Mouse (Mus musculus) forebrain, embryonic 14.5 days (tissue): ENCODE measurements around the gene Misp. TPM values are rescaled to one million over a fixed set of nuclear protein-coding genes. Genes with fewer than 3 reads are reported as not detected.

Experiments used
- ATAC-seq: fragments of 200-750 bp; cut with Nextera tagmentation; 2 replicates; pipeline ENCODE4 v1.8.0; 2017; ENCODE audit warnings: mild to moderate bottlenecking, moderate library complexity
- DNase-seq: peaks from one replicate; pipeline ENCODE4 v3.0.0-alpha.2; 2015; ENCODE audit warnings: low spot score
- H3K27ac ChIP-seq: fragments of 300-500 bp; sonication (generic); 2 replicates; pipeline ENCODE4 v1.5.1; 2014; ENCODE audit warnings: low read depth, mild to moderate bottlenecking, control low read depth, low read length, moderate library complexity
- H3K27me3 ChIP-seq: fragments of 300-500 bp; sonication (generic); replicated peaks from 2 replicates; pipeline ENCODE4 v1.6.1; 2014; ENCODE audit warnings: low read length, control low read depth, mixed read lengths; ENCODE audit not compliant: control insufficient read depth, insufficient read depth
- H3K36me3 ChIP-seq: fragments of 300-500 bp; sonication (generic); 2 replicates; pipeline ENCODE4 v1.6.1; 2014; ENCODE audit warnings: low read length, control low read depth; ENCODE audit not compliant: control insufficient read depth, insufficient read depth
- H3K4me1 ChIP-seq: fragments of 300-500 bp; sonication (generic); 2 replicates; pipeline ENCODE4 v1.6.1; 2014; ENCODE audit warnings: antibody characterized with exemption, low read length, control low read depth; ENCODE audit not compliant: control insufficient read depth, insufficient read depth
- H3K4me2 ChIP-seq: fragments of 300-500 bp; sonication (generic); 2 replicates; pipeline ENCODE4 v1.6.1; 2014; ENCODE audit warnings: mild to moderate bottlenecking, control low read depth, low read length
- H3K4me3 ChIP-seq: fragments of 300-500 bp; sonication (generic); 2 replicates; pipeline ENCODE4 v1.5.1; 2014; ENCODE audit warnings: low read depth, low read length, control low read depth
- H3K9ac ChIP-seq: fragments of 300-500 bp; sonication (generic); 2 replicates; pipeline ENCODE4 v1.6.1; 2014; ENCODE audit warnings: mild to moderate bottlenecking, low read length, control low read depth, moderate library complexity
- H3K9me3 ChIP-seq: fragments of 300-500 bp; sonication (generic); replicated peaks from 2 replicates; pipeline ENCODE4 v1.6.1; 2016; ENCODE audit warnings: low read length, control low read depth, mixed read lengths; ENCODE audit not compliant: control insufficient read depth
- WGBS: fragments of 180-500 bp; shearing (Covaris S2); extraction: QIAGEN DNeasy Blood & Tissue Kit; methylation state at CpG from one replicate; pipeline ENCODE4 v1.1.7; 2014; 5-methylcytosine and 5-hydroxymethylcytosine counted together
- polyA plus RNA-seq: library from polyadenylated mRNA; unstranded; fragments of >200 nt; fragmentation: Nextera tagmentation; extraction: Ambion mirVana; gene quantifications from 2 replicates; pipeline ENCODE4 v1.2.1, GENCODE M21; 2014

Misp gene
- polyA plus RNA-seq, 1 experiment from 2014 or later: 0.41 TPM

GRCm38 (mm10) chr10:79780664-79781015 is 40.1 kb upstream of the Misp start:
- Histone ChIP-seq H3K4me1 (peaks cover 9% of the 10 kb centered on the region), H3K4me3 (peak overlapping the region; percentile 21), H3K9ac (no peak overlapping the region), H3K4me2 (peak overlapping the region; percentile 61), H3K36me3 (no peaks in the 10 kb centered on the region), H3K27ac (no peak overlapping the region), H3K27me3 (peaks cover 37% of the 10 kb centered on the region), H3K9me3 (no peaks in the 10 kb centered on the region)
- ATAC-seq (no peak), DNase-seq (peak; percentile 62)
- WGBS: 2% methylated on average over 13 of the region's 13 CpGs

DNA sequence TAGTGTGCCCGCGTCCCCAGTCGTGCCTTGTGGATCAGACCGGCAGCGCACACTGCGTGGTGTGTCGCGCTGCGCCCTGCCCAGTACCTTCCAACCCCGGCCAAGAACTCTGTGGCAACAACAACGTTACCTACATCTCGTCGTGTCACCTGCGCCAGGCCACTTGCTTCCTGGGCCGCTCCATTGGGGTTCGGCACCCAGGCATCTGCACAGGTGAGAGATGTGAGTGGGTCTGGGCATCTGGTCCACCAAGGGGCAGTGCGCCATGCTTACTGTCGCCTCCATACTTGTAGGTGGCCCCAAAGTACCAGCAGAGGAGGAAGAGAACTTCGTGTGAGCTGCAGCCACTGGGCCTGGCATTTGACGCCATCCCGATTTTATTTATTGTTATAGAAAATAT is 39.6 kb upstream of the Misp start:
- DNase-seq (no peak), ATAC-seq (peak; percentile 0; the same call in 1 of the 2 replicates)
- Histone ChIP-seq H3K9ac (no peak overlapping the region), H3K4me1 (peaks cover 9% of the 10 kb centered on the region), H3K4me2 (peak overlapping the region; percentile 61), H3K4me3 (0 out of 2 replicates have a peak overlapping the region, but pooled peaks have one; percentile 21), H3K27me3 (peaks cover 36% of the 10 kb centered on the region), H3K36me3 (no peaks in the 10 kb centered on the region), H3K27ac (no peak overlapping the region), H3K9me3 (no peaks in the 10 kb centered on the region)
- 27% methylated on average over 21 of the region's 21 CpGs for WGBS

DNA sequence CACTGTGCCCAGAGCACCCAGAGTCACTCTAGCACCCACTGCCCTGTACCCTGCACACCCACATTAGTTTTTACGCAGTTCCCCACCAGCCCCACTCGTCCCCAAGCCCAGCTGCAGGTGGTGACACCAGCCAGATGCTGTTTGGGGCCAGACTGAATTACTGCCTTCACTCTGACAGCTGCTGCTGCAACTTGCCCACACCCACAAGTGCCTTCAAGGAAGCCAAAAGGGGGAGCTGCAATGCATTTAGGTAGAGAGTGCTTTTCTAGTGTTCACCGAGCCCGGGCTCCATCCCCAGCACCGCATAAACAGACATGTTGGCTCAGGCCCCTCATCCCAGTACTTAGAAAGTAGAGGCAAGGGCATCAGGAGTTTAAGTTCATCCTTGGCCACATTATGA is 38.8 kb upstream of the Misp start:
- 56% methylated on average over 5 of the region's 5 CpGs for WGBS
- no peaks in the 10 kb centered on the region for H3K36me3 ChIP-seq
- ATAC-seq (no peak), DNase-seq (no peak)
- H3K4me2 ChIP-seq: no peak overlapping the region
- H3K4me3 ChIP-seq: no peak overlapping the region
- no peak overlapping the region for H3K27ac ChIP-seq
- H3K9me3 ChIP-seq: no peaks in the 10 kb centered on the region
- peaks cover 6% of the 10 kb centered on the region for H3K4me1 ChIP-seq
- peaks cover 29% of the 10 kb centered on the region for H3K27me3 ChIP-seq
- H3K9ac ChIP-seq: no peak overlapping the region

DNA sequence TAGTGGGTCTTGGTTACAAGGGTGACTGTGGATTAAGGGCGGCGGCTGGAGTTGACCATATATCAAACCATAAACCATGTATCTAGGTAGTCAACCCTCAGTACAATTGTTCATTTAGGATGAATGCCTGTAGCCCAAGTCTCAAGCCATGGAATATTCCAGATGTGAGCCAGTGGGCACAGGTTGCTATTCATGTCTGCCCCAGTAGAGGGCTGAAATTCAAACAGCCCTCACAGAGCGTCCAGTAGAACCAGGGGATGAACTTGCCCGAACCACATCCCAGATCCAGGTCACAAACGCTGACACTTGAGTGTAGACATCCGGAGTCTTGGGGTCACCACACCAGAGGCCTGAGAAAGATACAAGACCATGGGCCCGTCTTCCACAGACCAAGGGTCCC is 37.7 kb upstream of the Misp start:
- H3K9ac ChIP-seq: no peak overlapping the region
- H3K27me3 ChIP-seq: peaks cover 18% of the 10 kb centered on the region
- H3K9me3 ChIP-seq: no peaks in the 10 kb centered on the region
- 64% methylated on average over 7 of the region's 7 CpGs for WGBS
- ATAC-seq: no peak
- H3K4me3 ChIP-seq: no peak overlapping the region
- H3K4me1 ChIP-seq: 0 out of 2 replicates have a peak, but pooled peaks cover 3% of the 10 kb centered on the region
- H3K27ac ChIP-seq: no peak overlapping the region
- no peak for DNase-seq
- H3K4me2 ChIP-seq: no peak overlapping the region
- no peaks in the 10 kb centered on the region for H3K36me3 ChIP-seq

DNA sequence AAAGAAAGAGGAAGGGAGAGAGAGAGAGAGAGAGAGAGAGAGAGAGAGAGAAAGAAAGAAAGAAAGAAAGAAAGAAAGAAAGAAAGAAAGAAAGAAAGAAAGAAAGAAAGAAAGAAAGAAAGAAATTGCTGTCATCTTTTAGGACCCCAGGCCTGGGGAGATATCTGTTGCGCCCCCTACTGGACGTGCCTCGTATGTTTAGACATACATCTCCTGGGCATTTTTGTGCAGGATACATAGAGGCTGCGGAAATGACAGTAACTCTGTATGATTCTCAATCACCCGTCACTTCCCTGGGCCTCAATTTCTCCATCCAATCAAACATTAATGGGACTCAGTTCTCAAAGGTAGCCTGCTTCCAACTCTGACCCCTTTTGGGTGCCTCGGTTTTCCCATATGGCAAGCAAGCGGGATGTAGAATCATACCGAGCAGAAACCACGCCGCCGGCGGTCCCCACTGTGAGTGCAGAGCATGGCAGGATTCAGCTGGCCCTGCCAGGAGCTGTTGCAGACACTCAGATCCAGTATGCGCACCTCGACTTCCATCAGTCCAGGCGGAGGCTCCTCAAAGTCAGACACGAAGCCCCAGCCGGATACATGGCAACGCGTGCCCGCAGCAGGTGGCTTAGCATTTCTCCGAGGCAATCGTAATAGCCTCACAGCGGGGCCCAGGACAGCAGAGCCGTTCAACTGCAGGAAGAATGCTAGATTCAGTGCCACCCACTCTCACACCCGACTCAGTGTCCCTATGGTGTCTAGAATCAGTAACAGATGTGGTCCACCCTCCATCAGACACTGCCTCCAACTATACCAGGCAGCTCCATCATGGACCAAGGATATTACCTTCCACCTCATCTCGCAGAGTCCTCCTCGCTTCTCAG is 36.6 kb upstream of the Misp start:
- Histone ChIP-seq H3K27ac (no peak overlapping the region), H3K4me1 (0 out of 2 replicates have a peak, but pooled peaks cover 2% of the 10 kb centered on the region), H3K27me3 (peaks cover 8% of the 10 kb centered on the region), H3K4me3 (no peak overlapping the region), H3K4me2 (no peak overlapping the region), H3K9me3 (no peaks in the 10 kb centered on the region), H3K36me3 (no peaks in the 10 kb centered on the region), H3K9ac (no peak overlapping the region)
- ATAC-seq (no peak), DNase-seq (peak; percentile 59)
- 39% methylated on average over 27 of the region's 27 CpGs for WGBS

DNA sequence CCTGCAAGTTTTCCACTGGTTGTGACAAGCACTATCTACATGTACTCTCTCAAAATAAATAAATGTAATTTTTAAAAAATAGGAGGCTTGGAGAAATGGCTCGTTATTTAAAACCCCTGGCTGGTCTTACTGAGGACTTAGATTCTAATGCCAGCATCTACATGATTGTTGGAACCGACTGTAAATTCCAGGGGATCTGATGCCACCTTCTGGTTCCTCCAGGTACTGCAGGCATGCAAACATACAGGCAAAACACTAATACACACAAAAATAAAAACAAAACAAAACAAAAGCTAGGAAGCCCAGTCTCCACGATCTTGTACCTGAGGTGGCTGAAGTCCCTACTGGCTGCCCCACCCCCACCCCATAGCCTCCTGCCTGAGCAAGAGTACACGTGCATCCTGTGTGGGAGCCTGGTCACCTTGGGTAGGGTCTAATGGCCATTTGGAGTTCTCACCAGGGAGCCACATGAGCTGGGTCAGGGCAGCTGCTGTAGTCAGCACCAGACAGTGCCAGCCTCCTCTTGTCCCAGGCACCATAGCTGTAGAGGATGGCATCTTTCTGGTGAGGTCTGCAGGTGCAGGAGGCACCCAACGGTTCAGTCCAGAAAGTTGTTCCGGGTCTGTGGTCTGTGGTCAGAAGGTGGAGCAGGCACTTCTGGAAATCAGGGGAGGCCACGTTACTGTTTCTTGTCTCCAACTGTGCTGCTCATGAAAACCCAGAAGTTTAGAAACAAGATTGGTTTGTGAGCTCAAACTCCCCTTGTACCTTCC is 32.2 kb upstream of the Misp start:
- no peaks in the 10 kb centered on the region for H3K36me3 ChIP-seq
- WGBS: 36% methylated on average over 7 of the region's 7 CpGs
- no peaks in the 10 kb centered on the region for H3K4me1 ChIP-seq
- H3K9ac ChIP-seq: no peak overlapping the region
- H3K27ac ChIP-seq: no peak overlapping the region
- ATAC-seq (no peak), DNase-seq (peak; percentile 85)
- H3K4me3 ChIP-seq: no peak overlapping the region
- H3K9me3 ChIP-seq: no peaks in the 10 kb centered on the region
- no peak overlapping the region for H3K4me2 ChIP-seq
- H3K27me3 ChIP-seq: no peaks in the 10 kb centered on the region; the same call in 1 of the 2 replicates

GRCm38 (mm10) chr10:79789581-79789980 is 31.2 kb upstream of the Misp start:
- no peaks in the 10 kb centered on the region for H3K36me3 ChIP-seq
- DNase-seq (no peak), ATAC-seq (no peak)
- H3K4me1 ChIP-seq: peaks cover under 1% of the 10 kb centered on the region; the same call in 1 of the 2 replicates
- no peak overlapping the region for H3K9ac ChIP-seq
- no peaks in the 10 kb centered on the region; the same call in 1 of the 2 replicates for H3K27me3 ChIP-seq
- H3K9me3 ChIP-seq: no peaks in the 10 kb centered on the region
- no peak overlapping the region for H3K4me2 ChIP-seq
- no peak overlapping the region for H3K27ac ChIP-seq
- 42% methylated on average over 2 of the region's 2 CpGs for WGBS
- H3K4me3 ChIP-seq: no peak overlapping the region

- Histone ChIP-seq H3K27me3 (no peaks in the 10 kb centered on the region), H3K36me3 (no peaks in the 10 kb centered on the region), H3K4me1 (peaks cover 9% of the 10 kb centered on the region), H3K4me2 (no peak within 1 kb of the TSS), H3K4me3 (no peak within 1 kb of the TSS), H3K9ac (no peak within 1 kb of the TSS), H3K9me3 (no peaks in the 10 kb centered on the region), H3K27ac (no peak within 1 kb of the TSS)
- DNase-seq: no peak
- no peak for ATAC-seq
- 89% methylated on average over 4 of the region's 4 CpGs for WGBS
These were observed 29.9 kb upstream of the Misp start, which contains the start of gene Prss57 for GRCm38 (mm10) chr10:79790861-79791260. Prss57 (minus strand) TSS chr10:79790961.
